Mouse (Mus musculus) lung, postnatal 36 days (tissue): ENCODE data around the gene Lyrm7.
"Not testable (repeated sequence)": the region's sequence is repeated elsewhere in the genome, so short reads cannot be mapped to it uniquely, and the experiment has no call there.

Experiments
- DNase-seq: peaks from one replicate; pipeline ENCODE4 v3.0.0; 2022; ENCODE audit warnings: mixed read lengths

Gene Lyrm7

DNA sequence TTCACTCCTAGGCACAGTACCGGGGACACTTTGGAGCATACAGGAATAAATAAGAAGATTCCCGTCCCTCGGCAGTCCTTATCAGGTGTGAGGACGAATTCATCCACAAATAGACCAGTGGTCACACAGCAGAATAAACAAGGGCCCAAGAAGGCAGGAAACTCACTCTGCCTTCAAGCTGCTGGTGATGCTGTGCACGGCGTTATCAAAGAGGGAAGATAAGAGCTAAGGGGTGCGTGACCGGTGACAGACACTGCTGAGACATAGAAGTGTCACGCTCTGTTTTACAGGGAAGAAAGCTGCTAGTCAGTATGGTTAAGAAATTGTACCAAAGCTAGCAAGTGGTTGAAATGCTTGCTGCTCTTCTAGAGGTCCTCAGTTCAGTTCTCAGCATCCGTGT, 19.2 kb upstream of the Lyrm7 start:
- DNase-seq: no peak

DNA sequence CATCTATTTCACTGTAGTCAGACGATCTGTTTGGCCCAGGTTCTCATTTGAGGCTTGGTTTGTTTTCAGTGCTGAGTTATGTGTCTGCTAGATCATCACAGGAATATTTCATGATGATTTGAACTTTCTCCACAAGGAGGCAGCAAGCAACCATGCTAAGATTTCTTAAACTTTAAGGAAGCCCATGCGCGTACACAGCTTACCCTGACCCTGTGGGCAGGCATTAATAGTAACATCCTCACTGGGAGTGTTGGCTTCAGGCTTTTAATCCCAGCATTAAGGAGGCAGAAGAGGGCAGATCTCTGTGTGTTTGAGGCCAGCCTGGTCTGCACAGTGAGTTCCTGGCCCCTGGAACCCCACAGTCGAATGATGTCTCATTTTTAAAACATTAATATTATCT, 18.7 kb upstream of the Lyrm7 start:
- DNase-seq: peak; percentile 93

DNA sequence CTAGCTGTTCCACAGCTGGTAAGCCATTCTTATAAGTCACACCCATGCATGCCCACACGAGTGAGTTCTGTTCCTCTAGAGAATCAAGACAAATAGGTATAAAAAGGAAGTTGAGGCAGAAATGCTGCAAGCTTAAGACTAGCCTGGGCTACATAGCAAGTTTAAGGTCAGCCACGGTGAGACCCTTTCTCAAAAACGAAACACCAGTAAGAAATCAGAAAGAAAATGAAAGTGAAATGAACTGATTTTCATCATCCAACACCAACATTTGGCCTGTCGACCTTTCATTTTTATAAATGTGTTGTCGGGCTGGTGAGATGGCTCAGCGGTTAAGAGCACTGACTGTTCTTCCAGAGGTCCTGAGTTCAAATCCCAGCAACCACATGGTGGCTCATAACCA, 18.2 kb upstream of the Lyrm7 start:
- no peak for DNase-seq

GRCm38 (mm10) chr11:54876031-54876430, 15.3 kb upstream of the Lyrm7 start:
- DNase-seq: no peak

DNA sequence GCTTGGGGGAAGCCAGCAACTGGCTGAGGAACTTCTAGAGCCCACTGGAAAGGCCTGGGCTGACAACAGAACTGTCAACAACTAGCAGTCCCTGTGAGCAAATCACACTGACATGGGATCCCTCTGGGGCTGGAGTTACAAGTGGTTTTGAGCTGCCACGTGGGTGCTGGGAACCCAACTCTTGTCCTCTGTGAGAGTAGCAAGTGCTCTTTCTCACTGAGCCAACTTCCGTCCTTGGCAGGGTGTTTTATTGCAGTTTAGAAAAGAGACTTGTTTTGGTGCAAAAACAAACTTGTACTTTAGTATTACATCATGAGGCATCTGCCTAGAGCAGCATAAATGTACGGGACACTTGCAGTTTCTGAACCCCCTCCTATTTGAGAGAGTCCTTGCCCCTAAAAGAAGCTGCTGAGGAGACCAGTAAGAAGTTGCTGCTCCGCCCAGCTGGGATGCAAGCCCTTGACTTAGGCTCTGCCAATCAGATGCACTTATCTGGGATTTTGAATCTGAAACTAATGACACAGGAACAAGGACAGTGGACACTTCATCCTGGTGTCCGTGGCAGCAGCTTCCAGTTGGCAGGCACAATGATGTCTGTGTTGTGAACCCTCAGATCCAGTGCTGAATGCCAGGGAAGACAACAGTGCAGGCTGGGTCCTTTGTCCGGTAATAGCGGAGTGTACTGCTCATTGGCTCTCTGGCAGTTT, 11.3 kb upstream of the Lyrm7 start:
- no peak for DNase-seq

DNA sequence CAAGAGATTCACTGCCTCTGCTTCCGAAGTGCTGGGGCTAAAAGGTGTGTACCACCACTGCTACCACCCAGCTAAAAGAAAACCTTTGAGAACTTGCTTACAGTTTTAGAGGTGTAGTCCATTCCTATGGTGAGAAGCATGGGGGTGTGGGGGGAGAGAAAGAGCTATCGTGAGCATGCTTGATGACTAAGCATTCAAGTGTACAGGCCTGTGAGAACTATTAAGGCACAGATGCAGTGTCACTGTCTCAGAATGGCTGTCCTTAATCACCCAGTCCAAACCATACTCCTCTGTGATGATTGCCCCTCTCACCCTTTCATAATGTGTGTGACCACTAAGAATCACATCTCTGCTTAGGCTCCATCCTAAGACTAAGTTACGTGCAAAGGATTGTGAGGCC, 8.6 kb upstream of the Lyrm7 start:
- no peak for DNase-seq

- DNase-seq: no peak
Measured at GRCm38 (mm10) chr11:54868445-54868844, 7.7 kb upstream of the Lyrm7 start.

DNA sequence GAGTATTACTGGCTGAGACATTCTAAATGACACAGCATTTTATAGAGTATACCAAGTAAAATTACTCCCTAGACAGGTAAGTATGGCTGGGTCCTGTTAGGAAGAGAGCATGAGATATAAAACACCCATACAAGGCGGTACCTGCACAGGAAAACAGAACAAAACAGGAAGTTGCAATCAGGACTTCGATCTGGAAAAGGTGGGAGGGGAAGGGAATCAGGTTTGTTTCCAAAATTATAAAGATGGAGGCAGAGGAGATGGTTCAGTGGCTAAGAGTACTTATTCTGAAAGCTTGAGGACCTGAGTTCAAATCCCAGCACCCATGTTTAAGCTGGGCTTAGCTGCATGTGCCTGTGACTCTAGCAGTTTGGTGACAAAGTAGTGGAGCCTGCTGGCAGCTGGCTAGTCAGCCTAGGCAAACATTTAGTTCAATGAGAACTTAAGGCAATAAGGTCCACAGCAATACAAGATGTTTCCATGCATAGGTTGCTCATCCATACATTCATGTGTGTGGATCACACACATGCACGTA, 7.3 kb upstream of the Lyrm7 start:
- DNase-seq: no peak

DNA sequence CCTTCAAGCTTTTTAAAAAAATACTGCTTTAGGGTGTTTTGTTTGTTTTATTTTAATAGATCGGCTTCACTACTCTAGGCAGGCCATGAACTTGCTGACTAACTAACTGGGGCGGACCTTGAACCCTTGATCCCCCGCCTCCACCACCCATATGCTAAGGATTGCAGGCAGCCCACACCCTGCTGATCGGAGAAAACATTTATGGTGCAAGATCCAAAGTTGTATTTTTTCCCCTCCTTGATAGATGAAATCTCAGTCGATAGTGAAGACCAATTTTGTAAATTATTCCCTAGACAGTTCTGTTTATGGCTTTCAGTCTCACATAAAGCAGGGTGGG, 6.3 kb upstream of the Lyrm7 start:
- DNase-seq: peak; percentile 48

GRCm38 (mm10) chr11:54866119-54867048, 5.7 kb upstream of the Lyrm7 start, which contains the start of gene Hint1:
TSS of gene Hint1 (plus strand) at chr11:54866383.
- peak; percentile 93 for DNase-seq

DNA sequence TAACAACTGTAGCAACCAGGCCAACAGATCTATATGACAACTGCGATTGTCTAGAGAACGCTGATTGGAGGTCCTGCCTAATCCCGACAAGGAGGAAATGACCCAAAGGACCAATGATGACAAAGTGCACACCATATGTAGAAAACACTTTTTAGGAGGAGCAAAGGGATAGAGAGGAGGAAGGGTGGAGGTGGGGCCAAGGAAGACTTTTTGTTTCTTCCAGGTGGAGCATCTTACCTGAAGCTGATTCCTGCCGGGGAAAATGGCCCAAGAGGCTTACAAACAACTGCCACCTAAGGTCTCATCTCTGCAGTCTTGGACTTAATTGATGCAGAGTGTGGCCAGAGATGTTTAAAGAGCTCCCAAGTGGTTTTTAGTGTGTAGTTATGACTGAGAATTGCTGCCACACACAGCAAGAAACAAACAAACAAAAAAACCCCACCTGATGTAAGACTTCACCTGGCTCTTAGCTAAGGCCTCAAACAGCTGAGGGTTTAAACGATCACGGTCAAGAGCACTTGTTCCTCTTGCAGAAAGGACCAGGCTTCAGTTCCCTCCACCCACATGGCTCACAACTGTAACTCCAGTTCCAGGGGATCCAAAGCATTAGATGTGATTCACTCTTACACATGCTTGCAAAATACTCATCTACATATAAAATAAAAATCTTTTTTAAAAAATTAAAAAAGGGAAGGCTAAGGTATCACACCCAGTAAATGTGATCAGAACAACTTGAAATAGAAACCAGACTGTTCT, 4.8 kb upstream of the Lyrm7 start:
- DNase-seq: no peak

GRCm38 (mm10) chr11:54862621-54863520, 2.2 kb upstream of the Lyrm7 start:
- peak; percentile 74 for DNase-seq

DNA sequence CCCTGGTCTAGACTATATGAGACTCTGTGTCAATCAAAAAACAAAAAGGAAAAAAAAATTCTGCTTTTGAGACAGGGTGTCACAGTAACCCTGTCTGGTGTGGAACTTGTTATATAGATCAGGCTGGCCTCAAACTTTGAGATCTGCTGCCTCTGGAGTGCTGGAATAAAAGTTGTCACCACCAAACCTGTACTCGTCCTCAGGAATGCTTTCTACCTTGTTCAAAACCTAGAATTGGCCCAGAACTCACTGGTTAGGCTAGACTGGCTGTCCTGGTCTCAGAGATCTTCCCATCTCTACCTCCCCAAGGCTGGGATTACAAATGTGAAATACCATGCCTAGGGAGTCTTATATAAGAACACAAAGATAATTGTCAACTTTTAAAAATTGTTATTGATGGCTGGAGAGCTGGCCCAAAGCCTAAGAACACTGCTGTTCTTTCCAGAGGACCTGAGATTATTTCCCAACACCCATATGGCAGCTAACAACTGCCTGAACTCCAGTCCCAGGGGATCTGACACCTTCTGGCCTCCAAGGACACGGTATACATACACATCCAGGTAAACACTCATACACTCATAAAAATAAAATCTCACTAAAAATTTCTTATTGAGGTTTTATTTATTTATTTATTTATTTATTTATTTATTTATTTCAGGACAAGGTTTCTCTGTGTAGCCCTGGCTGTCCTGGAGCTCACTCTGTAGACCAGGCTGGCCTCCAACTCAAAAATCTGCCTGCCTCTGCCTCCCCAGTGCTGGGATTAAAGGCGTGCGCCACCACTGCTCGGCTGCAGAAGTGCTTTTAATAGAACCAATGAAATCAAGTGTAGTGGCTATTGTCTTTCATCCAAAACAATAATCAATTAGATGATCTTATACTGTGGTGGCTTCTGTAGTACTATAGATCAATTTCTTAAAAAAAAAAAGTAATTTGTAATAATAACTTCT, 1.0 kb upstream of the Lyrm7 start:
- no peak for DNase-seq

DNA sequence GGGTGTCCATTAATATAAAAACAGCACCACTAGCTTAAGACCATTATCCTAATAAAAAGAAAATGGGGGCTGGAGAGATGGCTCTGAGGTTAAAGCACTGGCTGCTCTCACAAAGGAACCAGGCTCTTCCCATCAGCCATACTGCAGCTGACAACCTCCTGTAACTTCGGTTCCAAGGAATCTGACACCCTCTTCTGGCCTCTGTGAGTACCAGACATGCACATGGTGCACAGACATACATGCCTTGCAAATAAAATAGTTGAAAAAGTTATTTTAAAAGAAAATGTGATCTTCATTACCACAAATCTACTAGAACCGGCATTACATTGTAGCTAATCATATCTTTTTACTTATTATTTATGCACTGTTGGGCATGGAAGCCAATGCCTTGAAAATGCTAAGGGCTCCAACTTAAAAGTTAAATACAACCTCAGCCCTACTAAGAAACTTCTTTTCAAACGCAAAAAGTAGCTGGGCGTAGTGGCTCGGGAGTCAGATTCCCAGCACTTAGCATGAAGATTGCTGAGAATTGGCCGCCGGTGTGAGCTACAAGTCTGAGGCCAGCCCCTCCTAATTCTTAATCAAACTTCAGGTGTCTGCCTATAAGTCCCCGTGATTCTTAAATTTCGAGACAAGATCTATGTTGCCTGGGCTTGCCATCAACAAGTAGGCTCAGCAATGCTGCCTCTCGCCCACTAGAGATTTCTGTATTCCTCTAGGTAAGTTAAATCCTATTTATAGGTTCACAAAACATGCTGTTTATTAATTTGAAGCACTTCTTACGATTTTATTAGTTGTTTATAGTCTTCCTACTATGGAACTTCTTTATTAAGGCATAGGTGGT, 1.2 kb downstream of the Lyrm7 start:
- peak; percentile 58 for DNase-seq

DNA sequence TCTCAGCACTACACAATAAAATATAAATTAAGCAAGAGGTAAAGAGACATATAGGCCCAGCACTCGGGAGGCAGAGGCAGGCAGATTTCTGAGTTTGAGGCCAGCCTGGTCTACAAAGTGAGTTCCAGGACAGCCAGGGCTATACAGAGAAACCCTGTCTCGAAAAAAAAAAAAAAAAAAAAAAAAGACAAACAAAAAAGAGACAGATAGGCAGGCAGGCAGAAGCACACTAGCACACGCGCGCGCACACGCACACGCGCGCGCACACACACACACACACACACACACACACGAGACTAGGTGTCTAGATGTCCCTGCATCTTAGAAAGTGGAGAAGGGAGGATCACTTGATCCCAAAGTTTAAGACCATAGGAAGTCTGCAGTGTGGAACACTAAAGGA, 1.8 kb downstream of the Lyrm7 start:
- not testable (repeated sequence) for DNase-seq

DNA sequence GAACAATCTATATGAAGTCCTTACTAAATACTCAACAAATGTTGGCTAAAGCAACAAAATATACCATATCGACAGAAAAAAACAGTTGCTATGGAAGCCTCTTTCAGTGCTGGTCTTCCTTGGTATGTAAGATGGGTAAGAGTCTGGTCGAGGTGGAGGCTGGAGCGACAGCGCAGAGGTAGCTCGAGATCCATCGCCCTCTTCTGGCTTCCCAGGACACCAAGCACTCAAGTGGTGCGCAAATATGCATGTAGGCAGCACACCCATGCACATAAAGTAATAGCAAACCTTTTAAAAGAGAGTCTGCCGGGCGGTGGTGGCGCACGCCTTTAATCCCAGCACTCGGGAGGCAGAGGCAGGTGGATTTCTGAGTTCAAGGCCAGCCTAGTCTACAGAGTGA, 9.1 kb downstream of the Lyrm7 start:
- DNase-seq: no peak

DNA sequence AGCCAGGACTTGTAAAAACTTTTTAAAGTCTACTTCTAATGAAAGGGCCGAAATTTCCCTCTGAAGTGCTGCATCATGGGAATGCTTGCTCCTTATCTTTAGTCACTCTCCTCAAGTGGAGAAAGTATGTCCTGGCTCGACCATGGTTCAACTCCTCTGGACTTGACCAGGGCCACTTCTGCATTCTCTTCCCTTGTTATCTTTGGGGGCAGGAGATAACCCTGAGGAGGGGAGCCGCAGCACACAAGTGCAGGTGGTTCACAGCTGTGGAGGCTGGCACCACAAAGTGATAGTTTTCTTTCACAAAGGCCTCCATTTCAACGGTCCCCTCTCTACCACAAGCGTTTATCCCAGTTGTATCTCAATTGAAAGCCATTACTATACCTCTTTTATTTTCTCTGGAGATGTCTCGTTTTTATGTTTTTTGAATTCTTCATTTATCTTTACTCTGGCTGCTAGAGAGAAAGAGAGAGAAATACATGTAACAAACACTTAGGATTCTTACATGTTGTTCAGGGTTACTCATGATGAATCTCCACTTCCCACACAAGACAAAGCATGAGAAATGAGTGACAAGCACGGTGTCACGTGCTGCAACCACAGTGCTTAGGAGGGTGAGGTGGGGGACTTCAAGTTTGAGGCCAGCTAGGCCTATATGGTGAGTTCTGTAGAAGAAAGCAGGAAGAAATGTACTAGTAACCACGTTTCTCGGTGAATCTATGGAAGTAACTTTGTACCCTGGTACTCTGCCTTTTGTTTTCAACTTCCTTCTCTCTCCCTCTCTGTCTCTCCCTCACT, 10.6 kb downstream of the Lyrm7 start:
- DNase-seq: peak; percentile 18

DNA sequence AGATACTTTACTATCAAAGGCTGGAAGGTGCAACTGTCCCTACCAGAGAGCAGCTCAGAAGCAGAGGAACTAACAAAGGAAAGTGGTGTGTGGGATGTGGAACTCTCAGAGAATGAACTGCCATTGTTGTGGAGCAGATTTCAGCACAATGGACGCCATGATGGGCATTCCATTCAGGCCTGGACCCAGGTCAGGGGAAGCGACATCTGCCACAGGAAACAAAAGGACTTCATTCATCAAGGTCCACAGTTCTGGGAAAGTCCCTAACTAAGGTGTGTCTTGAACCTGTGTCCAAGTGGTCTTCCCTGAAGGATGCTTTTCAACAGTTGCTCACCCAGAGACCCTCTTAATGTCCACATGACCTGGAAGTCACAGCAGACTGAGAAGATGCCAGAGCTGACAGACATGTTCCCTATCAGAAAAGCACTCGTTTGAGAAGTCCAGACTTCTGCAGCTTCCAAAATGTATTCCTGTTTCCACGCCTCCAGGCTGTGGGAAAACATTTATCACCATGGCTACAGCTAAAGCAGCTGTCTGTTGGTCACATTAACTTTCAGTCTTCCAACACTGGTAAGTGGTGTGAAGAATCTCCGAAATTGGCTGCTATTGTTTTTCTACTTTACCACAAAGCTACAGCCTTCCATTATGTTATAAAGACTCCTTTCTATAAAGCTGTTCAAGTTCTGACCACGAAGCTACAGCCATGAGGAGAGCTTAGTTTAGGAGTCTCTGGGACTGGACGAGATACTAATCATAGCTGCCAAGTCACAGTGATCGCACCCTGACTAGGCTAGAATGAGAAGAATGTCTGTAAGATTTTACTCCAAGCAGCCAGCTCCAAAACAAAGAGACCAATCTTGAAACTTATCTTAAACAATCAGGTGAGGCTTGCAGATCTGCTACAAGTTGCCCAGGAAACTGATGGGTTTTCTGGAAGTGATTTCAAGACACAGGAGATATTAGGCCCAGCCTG, 15.0 kb downstream of the Lyrm7 start:
- no peak for DNase-seq
